Mouse (Mus musculus) hindbrain, postnatal 0 days (tissue): ENCODE results near the gene Alg14. TPM values are rescaled to one million over a fixed set of nuclear protein-coding genes. Genes with fewer than 3 reads are reported as not detected.

Experiments used
- ATAC-seq: fragments of 200-750 bp; cut with Nextera tagmentation; 2 replicates; pipeline ENCODE4 v1.8.0; 2017; ENCODE audit warnings: mild to moderate bottlenecking, moderate TSS enrichment, moderate library complexity
- DNase-seq: peaks from one replicate; pipeline ENCODE4 v3.0.0-alpha.2; 2015; ENCODE audit warnings: low spot score
- H3K27ac ChIP-seq: fragments of 300-500 bp; sonication (generic); 2 replicates; pipeline ENCODE4 v1.5.1; 2014; ENCODE audit warnings: mild to moderate bottlenecking
- H3K27me3 ChIP-seq: fragments of 300-500 bp; sonication (generic); 2 replicates; pipeline ENCODE4 v1.6.1; 2014; ENCODE audit warnings: low read length, mixed read lengths; ENCODE audit not compliant: insufficient read depth
- H3K36me3 ChIP-seq: fragments of 300-500 bp; sonication (generic); 2 replicates; pipeline ENCODE4 v1.6.1; 2014; ENCODE audit warnings: low read length, mixed read lengths; ENCODE audit not compliant: insufficient read depth
- H3K4me1 ChIP-seq: fragments of 300-500 bp; sonication (generic); 2 replicates; pipeline ENCODE4 v1.6.1; 2014; ENCODE audit warnings: antibody characterized with exemption, low read length, mixed read lengths; ENCODE audit not compliant: insufficient read depth
- H3K4me2 ChIP-seq: fragments of 300-500 bp; sonication (generic); 2 replicates; pipeline ENCODE4 v1.6.1; 2014; ENCODE audit warnings: low read depth, mild to moderate bottlenecking, low read length, moderate library complexity, mixed read lengths
- H3K4me3 ChIP-seq: fragments of 300-500 bp; sonication (generic); 2 replicates; pipeline ENCODE4 v1.5.1; 2014; ENCODE audit warnings: low read length
- H3K9ac ChIP-seq: fragments of 300-500 bp; sonication (generic); replicated peaks from 2 replicates; pipeline ENCODE4 v1.6.1; 2014; ENCODE audit warnings: mild to moderate bottlenecking, low read length, moderate library complexity, mixed read lengths
- H3K9me3 ChIP-seq: fragments of 300-500 bp; sonication (generic); 2 replicates; pipeline ENCODE4 v1.6.1; 2016; ENCODE audit warnings: low read length, mixed read lengths
- CTCF ChIP-seq: IDR thresholded peaks from 2 replicates; pipeline ENCODE4 v1.5.1; 2016; ENCODE audit warnings: antibody characterized with exemption, control low read depth, low read depth
- WGBS: fragments of 180-500 bp; shearing (Covaris S2); extraction: QIAGEN DNeasy Blood & Tissue Kit; methylation state at CpG from one replicate; pipeline ENCODE4 v1.1.7; 2014; 5-methylcytosine and 5-hydroxymethylcytosine counted together
- polyA plus RNA-seq: library from polyadenylated mRNA; unstranded; fragments of >200 nt; fragmentation: Nextera tagmentation; extraction: Ambion mirVana; gene quantifications from 2 replicates; pipeline ENCODE4 v1.2.1, GENCODE M21; 2015
- total RNA-seq: library from RNA; depleted of rRNA; stranded (reverse); fragments of >200 nt; gene quantifications from 2 replicates; pipeline ENCODE4 v1.2.3, GENCODE M21; 2014

Alg14 gene
- total and polyA plus RNA-seq, 2 experiments from 2014 or later, result 26.6 to 39.5 TPM

GRCm38 (mm10) chr3:121369517-121369916, 77.9 kb downstream of the Alg14 start:
- no peak for TF ChIP-seq CTCF
- H3K9ac ChIP-seq, result no peak overlapping the region
- no peak overlapping the region for H3K4me3 ChIP-seq
- H3K4me2 ChIP-seq, result no peak overlapping the region
- DNase-seq (no peak), ATAC-seq (no peak)
- 89% methylated on average over 6 of the region's 6 CpGs for WGBS
- no peaks in the 10 kb centered on the region for H3K36me3 ChIP-seq
- H3K27me3 ChIP-seq, result no peaks in the 10 kb centered on the region
- H3K9me3 ChIP-seq, result no peaks in the 10 kb centered on the region
- H3K4me1 ChIP-seq, result no peaks in the 10 kb centered on the region
- no peak overlapping the region for H3K27ac ChIP-seq

GRCm38 (mm10) chr3:121370301-121370700, 78.7 kb downstream of the Alg14 start:
- TF ChIP-seq CTCF, result no peak
- ATAC-seq (no peak), DNase-seq (peak; percentile 6)
- H3K4me2 ChIP-seq, result no peak overlapping the region
- peak overlapping the region; percentile 8; the same call in 1 of the 2 replicates for H3K27ac ChIP-seq
- no peaks in the 10 kb centered on the region for H3K9me3 ChIP-seq
- H3K27me3 ChIP-seq, result no peaks in the 10 kb centered on the region
- 75% methylated on average over 13 of the region's 13 CpGs for WGBS
- no peaks in the 10 kb centered on the region for H3K4me1 ChIP-seq
- no peak overlapping the region for H3K9ac ChIP-seq
- no peaks in the 10 kb centered on the region for H3K36me3 ChIP-seq
- H3K4me3 ChIP-seq, result no peak overlapping the region

- no peaks in the 10 kb centered on the region for H3K36me3 ChIP-seq
- H3K27me3 ChIP-seq, result no peaks in the 10 kb centered on the region
- peak overlapping the region; percentile 8 for H3K27ac ChIP-seq
- WGBS, result 33% methylated on average over 12 of the region's 12 CpGs
- H3K4me1 ChIP-seq, result no peaks in the 10 kb centered on the region
- no peak overlapping the region for H3K9ac ChIP-seq
- H3K9me3 ChIP-seq, result no peaks in the 10 kb centered on the region
- no peak overlapping the region for H3K4me3 ChIP-seq
- H3K4me2 ChIP-seq, result no peak overlapping the region
- DNase-seq (peak; percentile 40), ATAC-seq (peak; percentile 63)
- TF ChIP-seq CTCF, result no peak
Measured at GRCm38 (mm10) chr3:121370830-121371526, 79.4 kb downstream of the Alg14 start.

- H3K9me3 ChIP-seq, result no peaks in the 10 kb centered on the region
- ATAC-seq, result no peak
- no peak for DNase-seq
- H3K4me1 ChIP-seq, result no peaks in the 10 kb centered on the region
- 82% methylated on average over 8 of the region's 8 CpGs for WGBS
- no peak for TF ChIP-seq CTCF
- H3K27ac ChIP-seq, result no peak overlapping the region
- H3K4me3 ChIP-seq, result no peak overlapping the region
- H3K27me3 ChIP-seq, result no peaks in the 10 kb centered on the region
- no peaks in the 10 kb centered on the region for H3K36me3 ChIP-seq
- no peak overlapping the region for H3K9ac ChIP-seq
- no peak overlapping the region for H3K4me2 ChIP-seq
Measured at GRCm38 (mm10) chr3:121371527-121372220, 80.1 kb downstream of the Alg14 start.

GRCm38 (mm10) chr3:121373897-121374441, 82.4 kb downstream of the Alg14 start:
- no peak overlapping the region for H3K27ac ChIP-seq
- no peak for ATAC-seq
- H3K9ac ChIP-seq, result no peak overlapping the region
- H3K9me3 ChIP-seq, result no peaks in the 10 kb centered on the region
- no peak overlapping the region for H3K4me2 ChIP-seq
- no peaks in the 10 kb centered on the region for H3K4me1 ChIP-seq
- DNase-seq, result no peak
- H3K36me3 ChIP-seq, result no peaks in the 10 kb centered on the region
- TF ChIP-seq CTCF, result no peak
- WGBS, result 79% methylated on average over 9 of the region's 9 CpGs
- H3K4me3 ChIP-seq, result no peak overlapping the region
- H3K27me3 ChIP-seq, result no peaks in the 10 kb centered on the region

- 58% methylated on average over 7 of the region's 7 CpGs for WGBS
- no peaks in the 10 kb centered on the region for H3K36me3 ChIP-seq
Measured at GRCm38 (mm10) chr3:121375541-121376129, 84.1 kb downstream of the Alg14 start.

More at GRCm38 (mm10) chr3:121375541-121376129, 84.1 kb downstream of the Alg14 start:
- Histone ChIP-seq H3K27ac (no peak overlapping the region), H3K9ac (no peak overlapping the region), H3K9me3 (no peaks in the 10 kb centered on the region), H3K27me3 (no peaks in the 10 kb centered on the region), H3K4me2 (no peak overlapping the region), H3K4me3 (no peak overlapping the region), H3K4me1 (no peaks in the 10 kb centered on the region)
- no peak for DNase-seq
- no peak for ATAC-seq
- TF ChIP-seq CTCF, result no peak
